Mouse (Mus musculus): ENCODE results near the gene Cxcl17. TPM values are rescaled to one million over a fixed set of nuclear protein-coding genes. Genes with fewer than 3 reads are reported as not detected.
A peak's percentile ranks its signal among the peaks of the same experiment; 100 is the strongest.

Cxcl17 gene
- polyA plus RNA-seq, 1 experiment, result 0.08 TPM

DNA sequence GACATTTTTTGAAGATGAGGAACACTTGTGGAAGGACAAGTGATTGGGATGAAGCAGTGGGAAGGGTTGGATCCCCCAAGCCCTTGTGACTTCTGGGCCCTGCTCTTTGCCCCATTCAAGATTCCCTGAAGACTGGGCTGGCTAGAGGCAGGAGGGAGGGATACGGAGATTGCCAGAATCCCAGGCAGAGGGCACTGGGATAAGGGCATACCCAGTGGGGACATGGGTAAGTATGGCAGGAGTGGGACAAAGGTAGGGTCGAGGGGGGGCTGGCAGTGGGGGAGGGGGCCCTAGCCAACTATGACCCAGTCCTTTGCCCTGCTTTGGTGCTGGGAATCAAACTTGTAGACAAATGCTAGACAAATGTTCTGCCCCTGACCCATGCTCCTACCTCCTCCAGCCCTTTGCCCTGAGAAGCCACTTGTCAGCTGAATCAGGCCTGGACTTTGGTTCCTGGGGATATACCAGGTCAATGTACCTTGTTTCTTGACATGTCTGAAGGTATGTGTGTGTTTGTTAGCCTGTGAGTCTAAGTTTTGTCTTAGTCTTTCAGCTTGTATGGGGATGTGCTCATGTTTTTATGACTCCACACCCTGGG lies 20.7 kb downstream of the Cxcl17 start:
- DNase-seq (ENCODE audit: low spot score), result peak; percentile 19

DNA sequence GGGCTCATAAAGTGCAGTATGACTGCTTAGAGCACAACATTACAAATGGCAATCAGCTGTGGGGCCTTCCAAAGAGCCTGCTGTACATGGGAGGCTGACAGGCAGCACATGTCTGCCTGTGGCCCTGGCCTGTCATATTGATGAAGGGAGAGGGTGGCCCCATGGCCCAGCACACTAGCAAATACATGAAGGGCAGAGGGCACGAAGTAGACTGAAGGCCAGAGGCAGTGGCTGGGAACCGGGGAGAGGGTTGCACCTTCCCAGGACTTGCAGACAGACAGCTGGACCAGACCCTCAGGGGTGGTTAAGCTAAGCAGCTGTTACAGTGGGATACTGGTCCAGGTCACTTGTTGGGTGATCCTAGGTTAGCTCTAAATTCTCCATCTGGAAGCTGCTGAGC lies 21.7 kb downstream of the Cxcl17 start:
- DNase-seq (ENCODE audit: low spot score), result peak; percentile 20

DNA sequence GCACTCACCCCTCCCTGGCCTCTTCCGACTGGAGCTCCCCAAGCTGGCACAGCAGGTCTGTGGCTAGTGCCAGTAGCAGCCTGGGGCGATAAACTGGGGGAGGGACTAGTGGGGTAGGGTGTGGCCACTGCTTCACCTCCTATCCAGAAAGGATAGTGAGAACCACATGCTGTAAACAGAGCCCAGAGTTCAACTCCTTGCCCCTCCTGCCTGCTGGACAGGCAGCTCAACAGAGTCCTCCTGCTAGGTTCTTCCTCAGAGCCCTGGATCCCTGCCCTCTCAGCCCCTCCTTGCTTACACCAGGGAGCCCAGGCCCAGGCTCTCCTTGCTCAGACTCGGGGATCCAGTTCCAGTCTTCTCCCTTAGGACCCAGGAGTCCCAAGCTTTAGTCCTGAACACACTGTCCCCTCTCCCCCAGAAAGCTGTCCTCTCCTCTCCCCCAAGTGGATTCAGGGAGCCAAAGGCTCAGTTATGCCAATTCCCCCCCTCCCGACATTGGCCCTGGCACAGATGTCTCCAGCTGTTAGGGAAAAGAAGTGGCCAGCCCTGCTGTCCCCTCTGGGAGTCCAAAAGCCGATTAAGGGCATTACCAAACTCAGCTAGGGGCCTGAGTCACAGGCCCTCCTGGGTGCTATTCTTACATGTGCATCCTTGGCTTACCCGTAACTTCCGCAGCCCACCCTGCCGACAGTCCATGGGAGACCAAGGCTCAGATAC lies 22.5 kb downstream of the Cxcl17 start:
- peak; percentile 66 for DNase-seq (ENCODE audit: low spot score)

DNA sequence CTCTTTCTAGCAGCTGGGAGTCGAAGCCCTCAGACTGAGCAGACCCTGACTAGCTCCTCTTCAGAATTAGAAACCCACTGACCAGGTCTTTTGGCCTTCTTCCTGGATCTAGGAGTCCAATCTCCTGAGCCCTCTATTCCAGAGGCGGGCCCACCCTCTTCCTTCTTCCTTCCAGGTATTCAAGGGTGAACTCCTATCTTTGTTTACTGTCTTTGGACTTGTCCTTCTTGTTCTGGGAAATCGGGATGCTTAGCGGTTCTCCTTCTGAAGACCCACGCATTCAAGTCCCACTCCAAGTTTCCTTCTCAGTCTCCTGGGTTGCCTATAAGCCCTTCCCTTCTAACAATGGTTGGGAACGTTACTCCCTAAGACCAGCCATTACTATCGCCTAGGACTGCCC lies 23.8 kb downstream of the Cxcl17 start:
- no peak for DNase-seq (ENCODE audit: low spot score)

DNA sequence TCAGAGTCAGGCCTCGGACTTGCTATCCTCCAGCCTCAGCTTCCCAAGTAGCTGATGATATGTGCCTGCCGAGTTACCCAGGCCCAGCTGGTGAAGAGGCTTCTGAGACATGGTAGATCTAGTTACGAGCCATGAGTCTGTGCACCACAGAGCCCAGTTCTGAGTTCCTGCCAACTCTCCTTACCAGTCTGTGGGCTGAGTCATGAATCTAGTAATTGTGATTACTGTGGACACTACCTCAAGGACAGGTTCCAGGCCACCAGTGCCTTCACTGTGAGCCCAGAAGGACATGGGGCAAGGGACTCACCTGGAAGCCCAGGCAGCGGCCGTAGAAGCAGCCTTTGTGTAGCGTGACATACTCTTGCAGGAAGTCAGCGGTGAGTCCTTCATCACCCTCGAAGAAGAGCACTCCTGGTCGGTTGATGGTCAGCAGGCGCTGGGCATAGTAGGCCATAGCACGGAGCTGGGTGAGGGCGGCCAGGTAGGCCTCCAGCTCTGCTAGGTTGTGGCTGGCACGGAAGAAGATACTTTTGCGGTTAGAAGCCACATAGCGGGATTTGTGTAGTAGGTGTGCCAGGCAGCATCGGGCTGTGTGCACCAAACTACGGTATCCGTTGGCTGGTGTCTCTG lies 24.8 kb downstream of the Cxcl17 start:
- peak; percentile 20 for DNase-seq (ENCODE audit: low spot score)

DNA sequence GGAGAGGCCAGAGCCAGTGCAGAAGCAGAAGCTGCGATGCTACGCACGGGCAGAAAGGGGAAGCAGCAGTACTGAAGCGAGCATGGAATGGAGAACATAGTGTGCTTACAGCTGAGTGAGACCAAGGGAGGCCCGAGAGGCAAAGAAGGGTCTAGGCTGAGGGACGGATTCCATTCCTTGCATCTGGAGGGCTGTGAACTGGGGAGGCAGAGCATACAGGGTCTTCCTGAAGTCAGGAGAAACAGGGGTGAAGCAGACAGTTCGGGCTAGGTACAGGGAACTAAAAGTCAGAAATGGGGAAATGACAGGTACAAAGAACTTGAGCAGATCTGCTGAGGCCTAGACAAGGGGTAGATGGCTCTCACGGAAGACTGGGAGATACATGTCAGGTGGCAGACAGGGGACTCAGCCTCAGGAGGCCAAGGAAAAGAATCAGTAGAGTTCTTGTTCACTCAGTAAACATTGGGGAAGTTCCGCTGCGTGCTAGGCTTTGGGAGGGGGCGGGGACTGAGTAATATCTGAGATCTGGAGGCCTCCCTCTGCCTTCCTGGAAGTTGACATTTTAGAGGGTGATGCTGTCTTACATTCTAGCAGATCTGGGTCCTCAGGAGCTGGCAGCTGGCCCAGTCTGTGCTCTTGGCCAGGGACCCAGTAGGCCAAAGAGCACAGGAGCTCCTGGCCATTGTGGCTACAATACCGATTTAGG lies 26.7 kb downstream of the Cxcl17 start:
- DNase-seq (ENCODE audit: low spot score), result peak; percentile 70

DNA sequence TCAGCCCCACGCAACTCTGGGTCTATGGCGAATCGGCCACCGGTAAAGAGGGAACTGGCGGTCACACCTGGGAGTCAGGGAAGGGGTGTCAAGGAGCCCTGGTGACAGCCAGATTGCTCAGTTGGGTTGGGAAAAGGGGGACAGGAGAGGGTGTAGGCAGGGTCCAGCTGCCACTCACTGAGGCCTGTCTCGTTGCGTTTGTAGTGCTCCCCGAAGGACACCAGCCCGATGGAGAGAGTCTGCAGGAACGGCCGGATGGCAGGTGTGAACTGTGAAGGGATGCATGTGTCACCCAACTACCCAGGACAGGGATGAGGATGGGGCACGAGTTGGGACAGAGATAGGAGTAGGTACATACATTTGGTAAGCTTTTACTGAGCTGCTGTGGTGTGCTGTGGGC lies 27.4 kb downstream of the Cxcl17 start:
- DNase-seq (ENCODE audit: low spot score), result peak; percentile 19

DNA sequence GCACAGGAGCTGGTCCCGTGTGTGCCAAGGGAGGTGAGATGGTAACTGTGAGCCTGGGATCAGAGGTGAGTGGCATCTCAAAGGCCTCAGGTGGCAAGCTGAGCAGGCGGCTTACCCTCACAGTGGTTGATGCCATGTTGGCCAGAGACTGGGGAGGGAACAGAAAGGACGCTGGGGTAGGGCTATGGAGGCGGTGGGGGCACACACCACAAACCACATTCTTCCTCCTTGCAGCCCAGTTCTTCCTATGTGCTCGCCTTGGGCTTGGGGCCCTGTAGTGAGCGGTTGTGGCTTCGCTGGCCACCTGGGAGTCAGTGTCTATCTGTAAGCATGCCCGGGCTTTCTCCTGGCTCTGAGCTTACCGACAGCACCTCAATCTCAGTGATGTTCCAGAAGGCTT lies 27.9 kb downstream of the Cxcl17 start:
- DNase-seq (ENCODE audit: low spot score), result no peak

DNA sequence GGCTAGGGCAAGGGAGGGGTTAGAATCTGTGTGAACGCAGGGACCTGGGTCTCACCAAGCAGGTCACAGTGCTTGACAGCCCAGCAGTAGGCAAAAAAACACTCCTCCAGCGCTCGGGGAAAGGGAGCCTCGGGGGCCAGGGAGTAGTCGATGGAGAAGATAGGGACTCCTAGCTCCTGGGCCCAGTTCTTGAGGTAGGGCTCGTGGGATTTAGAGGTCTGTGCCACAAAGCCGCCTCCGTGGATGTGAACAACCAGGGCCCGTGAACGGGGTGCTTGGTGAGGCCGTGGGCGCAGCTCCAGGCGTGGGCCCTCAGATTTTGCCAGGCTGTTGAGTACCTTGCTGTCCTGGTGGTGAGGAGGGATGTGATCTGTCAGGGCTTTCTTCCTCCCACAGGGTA lies 28.4 kb downstream of the Cxcl17 start:
- DNase-seq (ENCODE audit: low spot score), result no peak

DNA sequence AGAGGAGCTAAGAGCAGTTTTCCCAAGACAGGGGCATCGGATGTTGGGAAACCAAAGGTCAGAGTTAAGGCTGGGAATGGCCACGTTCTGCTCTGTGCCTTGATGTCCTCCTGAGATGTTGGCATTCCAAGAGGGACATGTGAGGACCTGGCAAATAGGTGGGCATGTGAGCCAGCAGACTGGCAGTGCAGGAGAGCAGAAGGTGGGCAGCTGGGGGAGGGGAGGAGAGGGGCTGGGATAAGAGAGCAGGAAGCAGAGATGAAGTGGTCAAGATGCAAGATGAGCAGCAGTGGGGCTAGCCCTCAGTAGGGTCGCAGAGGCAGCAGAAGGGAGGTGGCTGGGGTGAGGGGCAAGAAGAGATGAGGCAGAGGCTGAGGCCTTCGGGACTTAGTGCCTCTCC lies 28.8 kb downstream of the Cxcl17 start:
- no peak for DNase-seq (ENCODE audit: low spot score)

DNA sequence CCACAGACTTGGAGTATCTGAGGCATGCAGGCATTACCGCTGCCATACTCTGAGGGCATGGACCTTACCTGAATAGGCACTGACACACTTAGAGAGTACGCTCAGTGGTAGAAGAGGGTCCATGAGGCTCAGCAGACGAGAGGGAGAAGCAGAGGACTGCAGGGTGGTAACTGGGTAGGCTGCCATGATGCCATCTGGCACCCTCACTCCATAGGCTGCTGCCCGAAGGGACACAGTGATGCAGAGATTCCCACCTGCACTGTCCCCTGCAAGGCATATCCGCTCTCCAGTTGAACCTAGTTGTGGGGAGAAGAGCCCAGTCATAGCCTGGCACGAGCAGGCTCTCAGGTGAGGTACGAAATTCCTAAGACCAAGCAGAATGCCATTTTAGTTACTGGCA lies 29.3 kb downstream of the Cxcl17 start:
- DNase-seq (ENCODE audit: low spot score), result no peak

DNA sequence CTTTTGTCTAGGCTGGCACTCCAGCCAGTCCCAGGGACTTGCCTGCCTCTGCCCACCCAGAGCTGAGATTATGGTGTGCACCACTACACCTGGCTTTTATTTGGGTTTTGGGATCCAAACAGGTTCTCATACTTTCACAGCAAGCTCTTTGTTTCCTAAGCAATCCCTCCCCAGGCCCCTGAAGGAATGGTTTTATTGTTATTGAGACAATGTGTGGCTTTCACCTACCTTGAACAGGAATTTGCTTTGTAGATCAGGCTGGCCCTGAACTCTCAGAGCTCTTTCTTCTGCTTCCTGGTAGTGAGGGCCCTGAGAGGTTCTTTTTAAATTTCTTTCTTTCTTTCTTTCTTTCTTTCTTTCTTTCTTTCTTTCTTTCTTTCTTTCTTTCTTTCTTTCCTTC lies 30.1 kb downstream of the Cxcl17 start:
- DNase-seq (ENCODE audit: low spot score), result no peak

DNA sequence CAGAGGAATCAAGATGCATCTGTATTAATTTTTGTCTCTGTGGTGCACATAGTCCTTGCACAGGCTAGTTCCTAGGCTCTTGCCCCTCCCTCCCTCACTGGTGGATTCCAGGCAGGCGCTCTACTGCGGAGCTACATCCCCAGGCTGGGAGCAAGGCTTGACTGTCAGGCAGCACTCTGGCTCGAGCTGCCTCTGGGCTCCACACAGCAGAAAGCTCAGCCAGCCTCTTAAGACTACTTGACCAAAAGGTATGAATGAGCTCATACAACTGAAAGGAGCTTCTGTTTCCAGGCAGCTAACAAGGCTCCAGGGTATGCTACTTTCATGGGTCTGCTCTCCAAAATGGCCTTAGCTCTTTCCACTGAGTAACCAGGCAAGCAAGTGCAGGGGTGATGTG lies 31.4 kb downstream of the Cxcl17 start:
- DNase-seq (ENCODE audit: low spot score), result no peak

DNA sequence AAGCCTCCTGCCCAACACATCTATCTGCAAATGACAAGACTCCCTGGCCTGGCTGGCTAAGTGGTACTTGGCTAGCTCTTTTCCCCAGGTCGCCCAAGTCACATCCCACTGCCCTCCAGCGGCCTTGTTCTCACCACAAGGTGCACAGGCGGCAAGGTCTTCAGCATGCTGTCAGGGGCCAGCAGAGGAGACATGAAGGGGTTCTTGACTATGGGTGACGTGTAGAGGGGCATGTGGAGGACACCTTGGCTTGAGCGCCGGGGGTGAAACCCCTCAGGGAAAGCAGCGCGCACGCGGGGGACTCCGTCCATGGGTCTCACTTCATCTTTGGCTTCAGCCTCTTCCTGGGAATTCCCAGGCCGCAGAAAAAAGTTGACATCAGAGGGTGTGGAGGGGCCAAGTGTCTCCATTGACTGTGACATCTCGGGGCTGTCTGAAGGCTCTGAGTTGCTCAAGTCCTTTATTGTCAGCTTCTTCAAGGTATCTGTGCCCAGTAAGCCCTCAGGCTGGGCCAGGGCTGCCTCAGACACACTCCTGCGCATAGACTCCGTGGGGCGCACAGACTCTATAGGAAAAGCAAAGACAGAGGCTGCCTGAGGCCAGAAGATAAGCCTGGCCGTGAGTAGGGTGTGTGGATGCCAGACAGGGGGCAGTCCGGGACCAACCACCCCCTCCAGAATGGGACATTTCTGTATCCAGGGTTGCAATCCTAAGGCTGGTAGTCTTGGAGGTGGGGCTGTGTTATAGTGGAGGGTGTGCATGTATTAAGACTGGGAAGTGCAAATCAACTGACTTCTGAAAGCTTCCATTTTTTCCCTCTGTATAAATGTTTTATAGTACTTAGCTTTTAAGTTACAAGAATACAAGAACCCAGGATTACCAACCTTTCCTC lies 32.0 kb downstream of the Cxcl17 start:
- DNase-seq (ENCODE audit: low spot score), result no peak

DNA sequence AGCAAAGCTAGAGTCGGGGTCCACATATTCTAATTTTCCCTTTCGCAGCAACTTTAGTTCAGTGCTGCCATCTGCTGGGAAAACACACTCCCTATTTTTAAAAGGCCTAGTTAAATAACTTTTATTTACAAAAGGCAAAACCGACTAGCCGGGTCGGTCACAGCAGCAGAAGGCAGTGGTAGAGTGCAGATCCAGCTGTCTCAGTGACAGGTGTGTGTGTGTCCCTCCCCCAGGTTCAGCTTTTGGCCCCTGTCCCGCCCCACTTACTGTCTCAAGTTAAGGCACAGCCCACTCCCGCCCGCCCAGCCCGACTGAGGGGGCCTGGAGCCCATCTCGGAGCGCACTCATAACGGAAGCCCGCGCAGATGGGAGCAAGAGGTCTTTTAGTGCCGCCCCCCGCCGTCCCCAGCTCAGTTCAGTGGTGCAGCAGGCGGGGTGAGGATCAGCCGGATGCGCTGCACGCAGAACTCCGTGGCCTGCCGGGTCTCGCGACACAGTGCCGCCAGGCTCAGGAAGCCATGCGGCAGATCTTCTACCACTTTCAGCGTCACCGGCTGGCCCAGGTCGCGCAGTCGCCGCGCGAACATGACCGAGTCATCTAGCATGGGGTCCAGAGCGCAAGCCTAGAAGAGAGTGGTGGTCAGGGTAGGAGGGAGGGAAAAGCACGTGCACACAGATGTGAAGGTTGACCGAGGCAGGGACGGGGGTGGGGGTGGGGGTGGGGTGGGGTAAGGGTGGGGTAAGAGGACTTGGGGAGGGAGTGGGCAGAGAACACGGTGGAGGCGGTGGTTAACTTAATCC lies 32.9 kb downstream of the Cxcl17 start:
- DNase-seq (ENCODE audit: low spot score), result no peak

DNA sequence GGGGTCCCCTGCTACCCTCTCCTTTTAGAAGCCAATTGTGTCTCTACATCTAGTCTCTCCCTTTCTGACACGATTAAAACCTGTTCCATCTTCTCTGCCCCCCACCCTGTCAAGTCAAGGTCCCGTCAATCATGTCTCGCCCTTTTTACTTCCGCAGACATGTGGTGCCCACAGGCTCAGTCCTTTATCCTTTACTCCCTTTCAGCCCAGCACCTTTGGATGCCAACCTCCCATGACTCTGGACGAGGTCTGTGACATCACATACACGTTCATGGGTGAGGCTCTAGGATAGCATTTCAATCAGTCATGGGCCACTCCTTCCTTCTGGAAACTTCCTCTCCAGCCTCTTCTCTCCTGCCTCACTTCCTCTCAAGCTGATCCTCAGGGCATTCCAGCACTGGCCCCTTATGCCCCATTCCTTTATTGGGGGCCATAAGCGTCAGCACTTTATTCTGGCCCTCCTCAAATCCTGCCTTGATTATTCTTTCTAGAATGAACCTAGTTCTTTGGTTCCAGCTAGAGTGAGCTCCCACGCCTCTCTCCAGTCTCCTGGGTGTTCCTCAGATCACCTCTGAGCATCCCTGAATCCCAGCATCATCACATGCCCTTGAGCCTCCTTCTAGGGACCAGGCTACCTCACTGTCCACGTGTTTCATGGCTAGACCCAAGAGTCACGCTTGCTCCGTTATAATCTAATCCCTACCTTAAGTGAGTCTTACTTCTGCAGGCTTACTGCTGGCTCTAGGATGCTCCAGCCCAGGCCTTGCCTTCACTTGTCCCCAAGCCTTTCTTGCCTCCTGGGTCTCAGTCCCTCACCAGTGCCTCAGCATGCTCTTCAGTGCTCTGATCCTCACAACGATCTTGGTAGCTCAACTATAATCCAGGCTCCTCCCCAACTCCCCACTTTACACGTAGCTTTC lies 34.2 kb downstream of the Cxcl17 start:
- DNase-seq (ENCODE audit: low spot score), result no peak

DNA sequence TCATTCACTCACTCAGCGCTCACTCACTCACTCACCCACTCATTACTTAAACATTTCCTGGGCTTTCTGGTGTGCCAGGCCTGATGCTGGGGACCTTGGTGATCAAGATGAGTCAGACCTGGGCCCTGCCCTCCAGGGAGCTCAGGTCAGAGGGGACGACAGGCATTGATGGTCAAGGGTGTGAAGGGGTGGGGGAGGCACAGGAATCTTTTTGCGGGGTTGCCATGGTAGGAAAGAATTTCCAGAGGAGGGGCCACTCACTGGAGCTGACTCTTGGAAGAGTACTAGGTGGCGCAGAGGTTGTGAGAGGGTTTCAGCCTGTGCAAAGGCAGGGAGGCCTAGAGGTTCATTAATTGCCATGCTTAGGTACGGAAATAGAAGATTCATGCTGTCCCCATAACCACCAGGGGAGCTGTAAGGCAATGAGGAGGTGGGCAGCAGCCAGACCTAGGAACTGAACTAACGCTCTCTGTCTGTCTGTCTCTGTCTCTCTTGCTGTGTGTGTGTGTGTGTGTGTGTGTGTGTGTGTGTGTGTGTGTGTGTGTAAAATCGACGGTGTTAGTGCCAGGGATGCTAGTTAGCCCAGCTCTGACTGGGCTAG lies 35.5 kb downstream of the Cxcl17 start:
- no peak for DNase-seq (ENCODE audit: low spot score)

DNA sequence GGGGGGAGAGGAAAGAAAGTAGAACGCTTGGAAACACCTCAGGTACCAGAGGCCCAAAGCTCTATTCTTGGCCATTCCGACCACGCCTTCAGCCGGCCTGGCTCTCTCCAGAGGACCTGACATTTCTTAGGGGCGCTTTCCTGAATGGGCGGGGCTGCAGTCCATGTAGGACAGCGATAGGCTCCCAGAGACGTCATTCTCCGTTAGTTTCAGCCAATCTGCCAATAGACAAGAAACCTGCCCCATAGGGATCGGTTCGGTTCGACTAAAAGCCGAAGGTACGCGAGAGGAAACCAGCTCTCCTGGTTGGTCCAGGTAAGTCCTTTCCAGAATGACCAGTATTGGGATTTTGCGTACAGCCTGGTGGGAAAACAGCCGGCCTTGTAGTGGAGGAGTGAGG lies 36.1 kb downstream of the Cxcl17 start:
- DNase-seq (ENCODE audit: low spot score), result peak; percentile 61

DNA sequence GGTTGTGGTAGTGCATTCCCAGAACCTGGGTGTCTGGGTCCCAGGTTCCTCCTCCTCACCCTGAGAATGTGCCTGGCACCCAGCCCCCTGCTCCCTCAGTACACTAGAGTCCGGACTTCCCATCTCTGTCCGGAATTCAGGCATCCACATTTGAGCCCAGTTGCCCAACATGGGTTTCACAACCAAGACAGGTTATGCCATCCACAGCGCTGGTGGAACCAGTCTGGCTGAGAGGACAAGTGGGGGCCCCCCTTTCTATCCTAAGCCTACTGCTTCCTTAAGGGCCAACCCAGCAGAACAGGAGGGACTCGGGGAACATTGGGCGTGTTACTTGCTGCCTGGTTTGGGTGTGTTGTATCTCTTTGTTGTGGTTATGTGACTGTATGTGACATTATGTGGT lies 40.2 kb downstream of the Cxcl17 start:
- DNase-seq (ENCODE audit: low spot score), result no peak

Measured in urinary bladder, adult 2 months (tissue).